Mouse (Mus musculus) megakaryocyte, embryonic 14.5 days (primary cell): Measurements from ENCODE around the gene Igf2r.

Experiments used
- FLI1 ChIP-seq: IDR thresholded peaks from 2 replicates; pipeline ENCODE4 v1.6.1; 2012; ENCODE audit warnings: low read length, inconsistent platforms, mixed read lengths
- GATA1 ChIP-seq: IDR thresholded peaks from 3 replicates; pipeline ENCODE4 v1.6.1; 2012; ENCODE audit warnings: mixed read lengths, low read length, inconsistent platforms, borderline replicate concordance

GRCm38 (mm10) chr17:12659233-12659632, 110.2 kb downstream of the Igf2r start:
- no peak for TF ChIP-seq FLI1
- no peak for TF ChIP-seq GATA1
